Mouse (Mus musculus) heart, adult 2 months (tissue): ENCODE results near the gene Erfe. TPM values are rescaled to one million over a fixed set of nuclear protein-coding genes. Genes with fewer than 3 reads are reported as not detected.

Source experiments
- DNase-seq, 2 experiments: peaks; one replicate each; pipeline ENCODE4 v3.0.0; 2021
- H3K27ac ChIP-seq: fragments of 200-600 bp; 2 replicates; pipeline ENCODE4 v1.8.1; 2022
- H3K27me3 ChIP-seq: fragments of 200-500 bp; 2 replicates; pipeline ENCODE4 v1.6.1; 2012; ENCODE audit warnings: mild to moderate bottlenecking, low read length, inconsistent platforms, mixed read lengths; ENCODE audit not compliant: control insufficient read depth, insufficient read depth
- H3K36me3 ChIP-seq: fragments of 200-500 bp; 2 replicates; pipeline ENCODE4 v1.6.1; 2012; ENCODE audit warnings: low read length, inconsistent platforms; ENCODE audit not compliant: control insufficient read depth, insufficient read depth
- H3K4me1 ChIP-seq: fragments of 200-500 bp; 2 replicates; pipeline ENCODE4 v1.6.1; 2011; ENCODE audit warnings: low read length; ENCODE audit not compliant: control insufficient read depth, insufficient read depth
- H3K4me3 ChIP-seq: fragments of 200-600 bp; 2 replicates; pipeline ENCODE4 v1.8.1; 2022
- H3K79me2 ChIP-seq: fragments of 200-500 bp; replicated peaks from 2 replicates; pipeline ENCODE4 v1.6.1; 2012; ENCODE audit warnings: mild to moderate bottlenecking, inconsistent platforms, low read length, moderate library complexity, mixed read lengths; ENCODE audit not compliant: control insufficient read depth, insufficient read depth
- H3K9ac ChIP-seq: fragments of 200-500 bp; 2 replicates; pipeline ENCODE4 v1.6.1; 2012; ENCODE audit warnings: low read depth, mild to moderate bottlenecking, control low read depth, inconsistent platforms, low read length, mixed read lengths
- CTCF ChIP-seq: fragments of 200-600 bp; IDR thresholded peaks from 2 replicates; pipeline ENCODE4 v1.8.1; 2022; ENCODE audit warnings: antibody characterized with exemption, mild to moderate bottlenecking, moderate library complexity
- EP300 ChIP-seq: fragments of 200-500 bp; IDR thresholded peaks from 2 replicates; pipeline ENCODE4 v1.6.1; 2011; ENCODE audit warnings: low read depth, low read length, control low read depth; ENCODE audit not compliant: insufficient read depth
- POLR2A ChIP-seq: fragments of 200-500 bp; IDR thresholded peaks from 2 replicates; pipeline ENCODE4 v1.6.1; 2011; ENCODE audit warnings: mild to moderate bottlenecking, low read depth, low read length, control low read depth; ENCODE audit not compliant: insufficient read depth
- WGBS: fragments of 180-500 bp; shearing (Covaris S2); methylation state at CpG from one replicate; pipeline ENCODE4 v1.1.7; 2018; 5-methylcytosine and 5-hydroxymethylcytosine counted together
- intact Hi-C: fragments of 180-260 bp; cut with DNase I; formaldehyde crosslinking; loops from one replicate; pipeline ENCODE4 v1.15.1; 2025
- long read RNA-seq: library from polyadenylated mRNA; stranded (forward); transcript quantifications from one replicate; pipeline ENCODE4 v2.0.0, GENCODE M21; 2021
- polyA plus RNA-seq: library from polyadenylated mRNA; depleted of rRNA; stranded (reverse); fragments of >200 nt; gene quantifications from 2 replicates; pipeline ENCODE4 v1.2.3, GENCODE M21; 2012; rRNA removed
- total RNA-seq, 2 experiments: library from RNA; stranded (reverse); gene quantifications; 2 replicates each; pipeline ENCODE4 v1.2.3; 2021

The Erfe gene
- total RNA-seq, result under 1 TPM in 1 of 2 experiments, not detected in 1; 0.09 TPM
- polyA plus RNA-seq, result 0.29 TPM in 2 replicates
- long read RNA-seq, result 0 reads

GRCm38 (mm10) chr1:91366215-91367108, at the start of gene Erfe:
Gene Erfe, plus strand, starts transcription at chr1:91366430.
- TF ChIP-seq EP300 (no peak), CTCF (peak; percentile 97), POLR2A (no peak)
- intact Hi-C loops, result loop anchor here (5.0 kb wide), 1 partner anchor 116 kb away; no protein-coding TSS in a partner anchor
- DNase-seq, result peak; percentile 75 to 82
- Histone ChIP-seq H3K4me3 (peak within 1 kb of the TSS; percentile 45), H3K9ac (peak within 1 kb of the TSS; percentile 37), H3K27me3 (no peaks in the 10 kb centered on the region), H3K79me2 (no peaks in the 10 kb centered on the region), H3K4me1 (no peaks in the 10 kb centered on the region), H3K27ac (no peak within 1 kb of the TSS), H3K36me3 (no peaks in the 10 kb centered on the region)
- 3% methylated on average over 67 of the region's 68 CpGs for WGBS

GRCm38 (mm10) chr1:91317656-91318055, 48.6 kb upstream of the Erfe start:
- intact Hi-C loops, result no loop called here
- Histone ChIP-seq H3K27me3 (no peaks in the 10 kb centered on the region), H3K9ac (no peak overlapping the region), H3K4me3 (no peak overlapping the region), H3K79me2 (no peaks in the 10 kb centered on the region), H3K36me3 (no peaks in the 10 kb centered on the region), H3K27ac (no peak overlapping the region), H3K4me1 (peaks cover 2% of the 10 kb centered on the region)
- WGBS, result 70% methylated on average over 6 of the region's 6 CpGs
- DNase-seq, result no peak
- no peak for TF ChIP-seq POLR2A
- TF ChIP-seq CTCF, result no peak
- no peak for TF ChIP-seq EP300

DNA sequence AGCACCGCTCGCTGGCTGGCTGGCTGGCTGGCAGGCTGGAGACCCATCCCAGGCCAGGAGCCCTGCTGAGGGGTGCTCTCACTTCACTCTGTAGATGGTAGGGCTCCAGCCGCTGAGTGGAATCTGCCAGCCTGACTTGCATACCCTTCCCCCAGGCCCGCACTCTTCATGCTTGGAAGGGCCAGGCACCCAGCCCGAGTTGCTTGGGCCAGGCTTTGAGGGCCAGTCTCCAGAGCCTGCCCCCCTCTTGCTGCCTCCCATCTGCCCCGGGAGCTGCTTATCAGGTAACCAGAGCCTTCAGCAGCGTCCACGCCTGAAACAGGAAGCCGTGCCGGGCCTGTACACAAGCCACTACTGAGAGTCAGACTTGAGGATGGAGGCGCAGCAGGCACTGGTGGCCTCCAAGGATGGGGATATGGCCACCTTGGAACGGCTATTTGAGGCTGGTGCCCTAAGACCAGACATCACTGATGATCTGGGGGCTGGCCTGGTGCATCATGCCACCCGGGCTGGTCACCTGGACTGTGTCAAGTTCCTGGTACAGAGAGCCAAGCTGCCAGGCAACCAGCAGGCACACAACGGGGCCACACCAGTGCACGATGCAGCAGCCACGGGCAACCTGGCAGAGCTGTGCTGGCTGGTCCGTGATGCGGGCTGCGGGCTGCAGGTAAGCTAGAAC, 44.3 kb upstream of the Erfe start, which contains the start of gene Espnl:
Gene Espnl (plus strand): TSS at position 316 of the 679 bp plus-strand sequence.
- 35% methylated on average over 19 of the region's 19 CpGs for WGBS
- H3K4me1 ChIP-seq, result no peaks in the 10 kb centered on the region
- no peaks in the 10 kb centered on the region for H3K79me2 ChIP-seq
- DNase-seq, result peak in 1 of 2 experiments; percentile 32
- H3K4me3 ChIP-seq, result no peak within 1 kb of the TSS
- H3K27ac ChIP-seq, result no peak within 1 kb of the TSS
- TF ChIP-seq CTCF, result no peak
- no peak for TF ChIP-seq EP300
- TF ChIP-seq POLR2A, result no peak
- H3K27me3 ChIP-seq, result no peaks in the 10 kb centered on the region
- H3K9ac ChIP-seq, result no peak within 1 kb of the TSS
- no peaks in the 10 kb centered on the region for H3K36me3 ChIP-seq
- intact Hi-C loops, result no loop called here

DNA sequence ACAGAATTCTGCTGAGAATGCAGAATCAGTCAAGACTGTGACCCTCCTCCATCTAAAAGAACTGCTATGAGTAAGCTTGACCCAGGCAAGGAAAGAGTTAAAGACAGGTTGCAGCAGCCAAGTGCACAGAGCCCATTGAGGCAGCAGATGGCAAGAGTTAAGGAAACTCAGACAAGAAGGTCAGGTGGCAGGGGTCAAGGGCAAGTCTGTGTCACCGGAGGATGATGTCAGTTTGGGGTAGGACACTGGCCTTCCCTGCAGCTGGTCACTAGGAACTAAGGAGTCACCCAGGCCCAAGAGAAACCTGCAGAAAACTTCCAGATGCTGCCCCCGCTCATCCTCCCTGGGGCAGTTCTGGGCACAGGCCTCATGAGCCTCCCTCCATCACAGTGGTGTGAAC, 41.6 kb upstream of the Erfe start:
- intact Hi-C loops, result no loop called here
- Histone ChIP-seq H3K4me3 (no peak overlapping the region), H3K79me2 (no peaks in the 10 kb centered on the region), H3K27me3 (no peaks in the 10 kb centered on the region), H3K36me3 (no peaks in the 10 kb centered on the region), H3K9ac (no peak overlapping the region), H3K4me1 (no peaks in the 10 kb centered on the region), H3K27ac (no peak overlapping the region)
- no peak for DNase-seq
- 72% methylated on average over 2 of the region's 2 CpGs for WGBS
- no peak for TF ChIP-seq CTCF
- TF ChIP-seq POLR2A, result no peak
- no peak for TF ChIP-seq EP300

DNA sequence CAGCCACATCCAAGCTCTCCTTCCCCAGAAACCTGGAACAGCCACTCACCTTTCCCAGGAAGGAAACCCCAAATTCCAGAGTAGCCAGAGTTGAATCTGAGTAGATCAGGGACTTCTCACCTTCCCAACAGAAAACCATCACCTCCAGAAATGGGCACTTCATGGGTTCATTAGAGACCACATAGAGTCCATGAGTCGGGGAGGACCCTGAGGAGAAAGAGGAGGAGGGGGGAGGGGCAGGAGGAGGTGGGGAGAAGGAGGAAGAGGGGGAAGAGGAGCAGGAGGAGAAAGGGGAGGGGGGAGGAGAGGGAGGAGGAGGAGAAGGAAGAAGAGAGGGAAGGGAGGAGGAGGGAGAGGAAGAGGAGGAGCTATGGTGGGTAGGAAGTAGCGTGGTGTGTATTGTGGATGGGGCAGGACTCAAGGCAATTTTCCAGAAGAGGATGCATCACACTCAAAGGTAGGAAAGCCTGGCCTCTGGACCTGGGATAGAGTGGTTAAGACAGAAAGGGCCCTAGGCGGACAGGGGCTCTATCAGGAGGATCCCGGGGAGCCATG, 40.7 kb upstream of the Erfe start:
- intact Hi-C loops, result no loop called here
- no peak overlapping the region for H3K4me3 ChIP-seq
- no peak overlapping the region for H3K9ac ChIP-seq
- WGBS, result 66% methylated on average over 4 of the region's 4 CpGs
- H3K27ac ChIP-seq, result no peak overlapping the region
- H3K27me3 ChIP-seq, result no peaks in the 10 kb centered on the region
- no peaks in the 10 kb centered on the region for H3K36me3 ChIP-seq
- no peak for DNase-seq
- H3K79me2 ChIP-seq, result no peaks in the 10 kb centered on the region
- no peak for TF ChIP-seq POLR2A
- no peak for TF ChIP-seq CTCF
- TF ChIP-seq EP300, result no peak
- H3K4me1 ChIP-seq, result no peaks in the 10 kb centered on the region
